Mouse (Mus musculus) mesoderm, embryonic 11.5 days (tissue): ENCODE results near the gene Rpl29.

Experiments used
- DNase-seq: peaks from one replicate; pipeline ENCODE4 v3.0.0-alpha.2; 2012; ENCODE audit warnings: low read depth, low spot score

The Rpl29 gene

DNA sequence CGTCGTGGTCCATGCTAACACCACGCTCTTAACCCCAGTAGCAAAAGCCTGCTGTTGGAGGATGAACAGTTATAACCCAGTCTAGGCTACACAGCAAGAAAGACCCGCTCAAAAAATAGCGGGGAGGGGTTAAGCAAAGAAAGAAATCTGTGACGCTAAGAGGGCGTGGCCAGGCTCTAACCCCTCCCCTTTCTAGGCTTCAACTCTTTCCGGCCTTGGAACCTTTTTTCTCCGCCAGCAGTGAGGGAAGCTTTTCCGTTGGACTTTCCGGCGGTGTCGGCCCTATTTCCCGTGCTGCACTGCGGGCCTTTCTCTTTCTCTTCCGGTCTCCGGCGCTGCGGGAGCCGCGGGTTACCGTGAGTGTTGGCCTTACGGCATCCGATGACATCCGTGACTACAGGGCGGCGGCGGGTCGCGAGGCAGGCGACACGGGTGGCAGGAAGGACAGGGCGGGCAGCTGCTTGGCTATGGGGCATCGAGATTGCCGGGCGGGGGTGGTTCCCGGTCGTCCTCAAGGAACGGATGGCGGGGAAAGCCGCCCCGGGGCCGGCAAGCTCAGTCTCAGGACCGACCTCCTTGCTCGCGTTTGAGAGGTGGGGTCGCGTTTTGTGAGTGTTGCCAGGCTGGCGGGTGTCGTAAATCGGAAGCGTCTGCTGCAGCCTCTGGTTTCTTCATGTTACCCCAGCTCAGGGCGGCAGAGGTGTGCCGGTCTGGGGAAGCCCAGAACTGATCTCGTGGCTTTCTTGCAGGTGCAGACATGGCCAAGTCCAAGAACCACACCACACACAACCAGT is at the start of gene Rpl29:
Gene Rpl29, plus strand, starts transcription at position 234 of the 794 bp plus-strand sequence.
- DNase-seq: peak; percentile 96

DNA sequence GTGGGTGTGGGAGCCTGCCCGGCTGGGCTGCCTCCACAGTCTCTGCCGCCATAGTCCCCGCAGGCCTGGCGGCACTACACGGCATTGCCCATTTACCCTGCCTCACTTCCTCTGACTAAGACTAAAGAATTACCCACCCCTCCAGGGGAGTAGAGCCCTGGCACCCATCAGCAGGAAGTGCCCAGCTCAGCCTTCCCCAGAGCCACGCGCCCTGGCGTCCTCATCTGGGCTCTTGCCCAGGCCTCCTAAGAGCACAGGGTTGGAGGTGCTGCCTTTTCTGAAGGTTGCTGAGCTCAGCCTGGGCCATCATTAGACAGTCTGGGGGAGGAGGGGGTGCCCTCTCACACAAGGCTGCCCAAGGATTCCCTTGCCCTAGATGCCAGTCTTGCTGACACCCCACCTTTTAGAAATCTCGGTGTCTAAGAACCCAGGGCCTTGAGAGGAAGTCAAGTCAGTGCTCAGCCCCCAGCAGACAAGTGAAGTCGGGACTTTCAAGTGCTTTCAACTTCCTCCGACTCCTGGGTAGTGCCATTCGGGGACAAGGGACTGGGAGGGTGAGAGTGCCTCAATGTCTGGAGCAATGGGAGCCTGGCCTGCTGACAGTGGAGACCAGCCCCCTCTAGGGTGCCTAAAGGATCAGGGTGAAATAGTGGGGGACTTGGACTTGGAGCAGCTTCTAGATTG is 42.9 kb upstream of the Rpl29 start:
- no peak for DNase-seq

DNA sequence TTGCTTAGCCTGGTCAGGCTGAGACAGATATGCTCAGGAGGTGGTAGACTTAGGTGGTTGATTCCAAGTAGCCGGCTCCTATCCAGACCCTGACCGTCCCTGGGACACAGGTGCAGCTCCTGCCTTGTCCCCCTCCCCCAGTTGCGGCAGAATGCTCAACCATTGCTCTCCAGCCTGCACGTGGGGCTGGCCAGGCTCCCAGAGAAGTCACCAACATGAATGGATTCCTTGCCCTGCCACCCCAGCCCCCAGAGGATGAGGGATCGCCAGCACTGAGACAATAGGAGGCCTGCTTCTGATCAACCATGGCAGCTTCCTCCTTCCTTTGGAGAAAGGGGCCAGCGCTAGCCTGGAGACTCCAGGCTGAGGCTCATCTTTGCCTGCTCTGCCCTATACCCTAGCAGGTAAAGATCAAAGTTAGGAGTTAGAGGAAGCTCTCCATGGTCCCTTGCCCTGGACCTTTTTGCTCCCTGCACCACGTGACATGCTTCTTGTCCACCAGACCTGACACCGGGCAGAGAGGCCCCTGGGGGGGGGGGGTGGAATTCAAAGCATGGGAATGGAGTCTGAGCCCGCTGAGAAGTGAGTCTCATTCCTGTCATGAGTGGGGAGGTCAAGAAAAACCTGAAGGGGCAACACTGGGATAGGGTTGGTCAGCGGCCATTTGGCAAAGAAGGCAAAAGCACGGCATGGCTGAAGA is 36.3 kb upstream of the Rpl29 start:
- no peak for DNase-seq

DNA sequence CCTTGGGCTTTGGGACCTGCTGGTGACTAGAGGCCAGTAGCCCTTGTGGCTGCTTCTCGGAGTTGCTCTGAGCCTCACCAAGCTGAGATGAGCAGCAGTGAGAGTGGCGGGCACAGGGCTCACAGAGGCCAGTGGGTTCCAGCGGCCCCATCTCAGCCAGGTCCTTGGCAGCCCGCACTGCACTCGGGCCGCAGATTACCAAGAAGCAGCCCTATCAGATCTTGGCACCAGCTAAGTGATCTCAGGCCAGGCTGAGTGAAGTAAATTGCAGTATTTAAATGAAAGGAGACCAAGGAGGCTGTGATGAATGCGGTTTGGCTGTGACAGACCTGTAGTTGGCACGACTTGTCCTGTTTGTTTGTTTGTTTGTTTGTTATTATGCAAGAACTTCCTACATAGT is 35.7 kb upstream of the Rpl29 start:
- DNase-seq: no peak

DNA sequence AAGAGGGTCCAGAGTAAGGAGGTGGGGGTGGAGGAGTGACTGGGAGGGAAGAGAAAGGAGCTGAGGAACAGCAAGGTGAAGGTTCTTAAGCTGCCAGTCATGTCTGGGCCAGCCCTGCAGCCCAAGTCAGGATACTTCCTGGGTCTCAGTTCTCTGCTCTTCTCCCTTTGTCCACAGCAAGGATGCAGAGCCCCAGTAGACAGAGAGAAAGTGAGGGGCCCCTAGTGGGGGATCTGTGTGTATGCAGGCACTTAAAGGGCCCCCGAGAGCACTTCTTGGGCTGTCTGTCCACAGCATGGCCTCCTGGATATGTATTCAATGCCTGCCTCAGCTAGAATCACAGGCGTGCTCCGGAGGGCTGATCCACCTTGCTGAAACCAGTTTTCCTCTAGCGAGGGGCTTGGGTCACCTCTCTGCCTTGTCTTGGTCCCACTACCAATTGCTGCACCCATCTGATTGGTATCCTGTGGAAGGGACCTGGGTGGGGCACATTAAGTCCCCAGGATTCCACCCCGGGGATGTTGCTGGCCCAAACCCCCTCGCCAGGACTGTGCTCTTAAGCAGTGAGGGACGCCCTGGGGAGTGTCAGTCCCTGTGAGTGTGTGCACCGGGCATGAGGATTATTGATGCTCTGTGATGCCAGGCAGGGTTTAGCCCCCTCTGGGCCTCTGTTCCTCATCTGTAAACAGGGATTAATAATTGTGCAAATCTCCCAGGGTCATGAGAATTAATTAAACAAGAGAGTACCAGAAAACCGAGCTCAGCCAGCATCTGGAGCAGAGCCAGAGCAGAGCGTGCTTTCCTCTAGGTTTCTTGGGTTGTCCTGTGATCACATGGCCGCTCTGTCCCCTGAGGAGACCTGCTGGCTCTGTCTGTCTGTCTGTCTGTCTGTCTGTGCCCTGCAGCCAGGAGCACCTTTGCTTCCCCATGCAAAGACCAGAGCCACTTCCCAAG is 34.3 kb upstream of the Rpl29 start:
- DNase-seq: no peak

DNA sequence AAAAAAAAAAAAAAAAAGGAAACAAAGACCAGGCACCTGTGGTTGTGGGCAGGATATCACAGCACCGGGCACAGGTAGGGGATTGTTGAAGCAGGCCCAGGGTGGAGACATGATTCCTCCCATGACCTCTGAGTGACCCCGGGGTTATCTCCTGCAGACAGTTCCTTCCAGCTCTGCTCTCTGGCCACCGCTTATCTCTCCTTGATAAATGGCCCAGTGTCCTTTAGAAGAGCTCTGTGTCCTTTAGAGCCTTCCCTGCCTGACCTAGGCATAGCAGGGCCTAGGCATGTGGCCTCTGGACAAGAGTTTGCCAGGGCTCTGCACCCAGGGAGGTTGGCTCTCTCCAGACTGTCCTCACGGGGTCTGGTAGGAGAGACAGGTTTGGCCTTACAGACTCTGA is 31.5 kb upstream of the Rpl29 start:
- DNase-seq: no peak

DNA sequence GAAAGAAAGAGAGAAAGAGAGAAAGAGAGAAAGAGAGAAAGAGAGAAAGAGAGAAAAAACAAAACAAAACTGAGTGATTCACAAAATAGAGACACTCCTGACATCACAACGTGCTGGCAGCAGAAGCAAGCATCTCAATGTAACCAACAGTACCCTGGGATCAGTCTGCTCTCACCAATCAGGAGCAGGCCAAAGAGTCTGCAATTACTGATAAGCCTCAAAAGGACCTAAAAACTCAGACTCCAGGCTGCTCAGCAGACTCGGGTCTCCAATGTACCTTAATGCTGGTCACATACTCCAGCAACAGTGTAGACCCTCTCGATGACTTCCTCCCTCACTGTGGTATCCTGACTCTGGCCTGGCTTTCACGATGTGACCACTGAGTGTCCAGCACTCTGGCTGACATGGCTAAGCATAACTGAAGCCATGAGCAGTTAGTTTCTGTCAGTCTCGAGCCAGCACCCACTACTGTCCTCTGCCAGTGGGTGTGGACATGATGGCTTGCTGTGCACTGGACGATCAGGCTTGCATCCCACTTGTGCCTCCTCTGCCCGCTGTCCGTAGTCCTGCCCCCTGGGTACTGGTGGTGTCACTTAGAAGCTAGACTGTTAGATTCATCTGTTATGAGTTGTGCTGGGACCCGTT is 30.5 kb upstream of the Rpl29 start:
- no peak for DNase-seq

DNA sequence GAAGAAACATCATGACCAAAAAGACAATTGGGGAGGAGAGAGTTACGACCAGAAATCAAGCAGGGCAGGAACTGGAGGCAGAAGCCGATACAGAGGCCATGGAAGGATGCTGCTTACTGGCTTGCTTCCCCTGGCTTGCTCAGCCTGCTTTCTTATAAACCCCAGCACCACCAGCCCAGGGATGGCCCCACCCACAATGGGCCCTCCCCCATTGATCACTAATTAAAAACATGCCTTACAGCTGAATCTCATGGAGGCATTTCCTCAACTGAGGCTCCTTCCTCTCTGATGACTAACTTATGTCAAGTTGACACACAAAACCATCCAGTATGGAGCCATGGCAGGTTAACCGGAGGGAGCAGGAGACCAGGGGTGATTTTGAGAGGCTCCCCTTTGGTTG is 29.4 kb upstream of the Rpl29 start:
- DNase-seq: no peak

DNA sequence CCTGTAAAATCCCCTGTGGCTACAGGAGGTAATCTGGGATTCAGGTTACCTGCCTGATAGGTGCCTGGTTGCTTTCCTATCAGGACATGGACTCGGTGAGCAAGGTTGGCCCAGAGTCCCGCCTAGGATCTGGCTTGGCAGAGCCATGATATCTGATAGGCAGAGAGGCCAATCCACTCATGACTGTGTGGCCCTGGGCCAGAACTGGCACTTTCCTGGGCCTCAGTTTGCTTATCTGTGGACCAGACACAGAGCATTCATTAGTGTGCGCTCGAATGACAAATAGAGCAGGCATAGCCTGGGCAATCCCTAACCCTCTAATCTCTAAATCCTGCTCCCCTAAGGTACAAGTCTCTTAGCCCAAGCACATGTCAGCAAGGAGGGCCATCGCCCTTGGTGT is 27.1 kb upstream of the Rpl29 start:
- no peak for DNase-seq

DNA sequence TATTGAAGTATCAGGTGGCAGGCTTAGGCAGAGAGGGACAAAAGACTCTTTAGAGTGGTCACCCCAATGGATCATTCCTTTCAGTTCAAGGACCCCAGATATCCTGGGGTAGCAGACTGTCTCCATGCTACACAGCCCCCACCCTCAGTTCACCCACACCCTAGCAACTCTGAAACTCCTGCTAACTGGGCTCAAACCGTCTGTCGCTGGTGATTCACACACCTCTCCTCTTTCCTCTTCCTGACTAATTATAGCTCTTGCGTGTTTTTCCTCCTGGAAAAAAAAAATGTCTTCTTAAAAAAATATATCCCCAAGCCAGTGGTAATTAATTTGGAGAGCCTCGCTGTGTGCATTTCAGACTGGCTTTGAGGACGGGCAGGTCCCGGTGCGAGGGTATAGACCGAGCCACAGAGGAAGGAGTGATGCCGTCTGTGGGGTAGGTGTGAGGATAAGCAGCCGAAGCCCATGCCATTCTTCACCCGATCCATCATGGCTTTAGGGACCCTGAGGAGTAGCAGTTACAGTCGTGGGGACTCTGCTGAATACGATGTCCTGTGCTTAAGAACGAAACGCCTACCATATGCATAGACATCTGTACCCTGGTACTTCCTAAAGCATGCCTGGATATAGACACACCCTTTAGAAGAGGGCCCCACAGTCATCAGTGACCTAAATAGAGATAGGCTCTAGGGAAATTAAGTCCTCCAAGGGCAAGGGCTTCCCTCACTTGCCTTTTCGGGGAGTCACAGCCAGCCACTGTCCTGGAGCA is 26.5 kb upstream of the Rpl29 start:
- DNase-seq: no peak

DNA sequence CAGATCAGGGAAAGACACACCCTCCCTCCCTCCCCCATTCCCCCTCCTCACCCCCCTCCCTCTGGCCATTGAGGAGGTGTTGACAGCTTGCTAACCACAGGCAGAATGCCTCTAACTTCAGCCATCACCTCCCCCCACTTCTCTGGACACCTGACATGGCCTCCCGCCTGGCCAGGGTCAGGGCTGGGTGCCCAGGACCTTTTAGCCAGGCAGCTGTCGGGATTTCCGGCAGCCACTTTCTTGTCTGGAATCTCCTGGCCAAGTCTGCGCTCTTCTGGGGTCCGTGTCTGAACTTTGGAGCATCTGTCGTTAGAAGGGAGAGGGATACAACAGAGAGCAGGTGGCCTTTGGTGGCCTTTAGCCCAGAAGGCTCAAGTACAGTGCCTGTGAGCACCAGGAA is 24.0 kb upstream of the Rpl29 start:
- DNase-seq: no peak

DNA sequence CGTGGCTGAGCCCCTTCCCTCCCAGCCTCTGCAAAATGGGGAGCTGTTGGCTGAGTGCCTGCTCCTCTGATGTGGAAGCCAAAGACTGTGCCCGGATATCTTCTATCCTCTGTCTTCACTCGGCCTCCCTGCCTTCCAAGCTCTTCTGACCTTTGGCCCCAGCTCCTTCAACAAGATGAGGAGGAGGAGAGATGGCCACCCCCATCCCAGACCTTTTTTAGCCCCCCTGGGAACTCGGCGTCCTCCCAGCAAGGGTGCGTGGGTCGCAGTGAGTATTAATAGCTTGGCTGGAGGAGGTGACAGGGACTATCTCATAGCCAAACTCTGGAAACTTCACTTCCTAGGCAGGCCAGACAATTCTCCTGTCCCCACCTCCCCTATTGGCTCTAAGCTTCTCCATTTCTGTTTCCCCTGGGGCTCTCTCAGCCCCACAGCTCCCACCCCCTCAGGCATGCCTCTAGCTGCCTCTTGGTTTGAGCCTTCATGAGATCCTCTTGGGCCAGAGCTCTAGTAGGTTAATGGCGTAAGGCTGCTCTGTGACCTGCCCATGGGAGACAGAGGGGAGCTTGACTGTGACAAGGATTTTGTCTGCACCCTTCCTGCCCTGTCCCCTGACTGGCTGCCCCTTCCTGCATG is 22.7 kb upstream of the Rpl29 start:
- no peak for DNase-seq

DNA sequence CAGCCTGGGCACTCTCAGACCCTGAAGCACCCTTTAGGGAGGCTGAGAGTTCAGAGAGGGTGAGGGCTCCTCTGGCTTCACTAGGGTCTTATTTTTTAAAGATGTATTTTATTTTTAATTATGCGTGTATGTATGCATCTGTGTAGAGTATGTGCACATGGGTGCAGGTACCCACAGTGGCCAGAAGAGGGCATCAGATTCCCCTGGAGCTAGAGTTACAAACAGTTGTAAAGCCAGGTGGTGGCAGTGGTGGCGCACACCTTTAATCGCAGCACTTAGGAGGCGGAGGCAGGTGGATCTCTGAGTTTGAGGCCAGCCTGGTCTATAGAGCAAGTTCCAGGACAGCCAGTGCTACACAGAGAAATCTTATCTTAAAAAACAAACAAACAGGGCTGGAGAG is 20.2 kb upstream of the Rpl29 start:
- DNase-seq: no peak

DNA sequence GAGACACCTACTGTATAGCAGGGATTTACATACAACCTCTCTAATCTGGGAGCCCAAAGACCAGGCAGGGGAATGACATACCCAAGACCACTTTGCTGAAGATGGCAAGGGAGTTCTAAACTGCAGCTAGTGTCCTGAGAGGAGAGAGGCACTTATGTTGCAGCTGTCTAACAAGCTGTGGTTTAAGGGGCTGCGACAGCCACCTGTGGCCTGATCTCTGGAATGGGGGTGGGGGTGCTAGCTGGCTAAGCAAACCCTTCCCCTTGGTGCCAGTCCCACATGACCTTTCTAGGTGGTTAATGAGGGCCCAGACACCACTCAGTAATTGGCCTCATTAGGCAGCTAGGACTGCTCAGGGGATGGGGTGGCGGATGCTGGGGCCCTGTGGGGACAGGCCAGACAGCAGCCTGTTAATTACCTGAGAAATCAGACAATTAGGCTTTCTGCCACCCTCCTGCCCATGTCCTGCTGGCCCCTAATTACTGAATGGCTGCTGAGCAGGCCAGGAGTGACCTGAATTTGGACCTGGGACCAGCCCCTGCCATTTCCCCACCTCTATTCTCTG is 19.1 kb upstream of the Rpl29 start:
- DNase-seq: no peak

DNA sequence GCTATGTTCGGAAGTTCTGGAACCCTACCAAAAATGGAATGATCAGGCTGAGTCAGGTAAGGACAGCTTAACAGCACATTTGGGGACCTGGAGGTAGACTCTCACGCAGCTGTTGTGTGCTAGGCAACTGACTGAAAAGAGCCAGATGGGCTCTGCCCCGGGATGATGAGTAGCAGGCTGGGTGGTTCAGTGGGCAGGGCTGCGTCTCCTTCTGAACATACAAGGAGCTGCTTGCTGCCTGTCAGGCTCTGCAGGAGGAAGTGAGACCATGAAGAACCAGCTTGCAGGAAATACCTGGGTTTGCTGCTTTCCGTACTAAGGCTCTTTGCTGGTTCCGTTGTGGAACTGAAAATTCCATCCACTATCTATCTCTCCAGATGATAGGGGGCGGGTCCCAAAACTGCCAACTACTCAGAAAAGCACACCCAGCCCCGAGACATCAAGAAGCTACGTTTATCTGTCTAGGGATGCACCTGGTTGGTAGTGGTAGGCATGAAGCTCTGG is 18.1 kb upstream of the Rpl29 start:
- DNase-seq: no peak

DNA sequence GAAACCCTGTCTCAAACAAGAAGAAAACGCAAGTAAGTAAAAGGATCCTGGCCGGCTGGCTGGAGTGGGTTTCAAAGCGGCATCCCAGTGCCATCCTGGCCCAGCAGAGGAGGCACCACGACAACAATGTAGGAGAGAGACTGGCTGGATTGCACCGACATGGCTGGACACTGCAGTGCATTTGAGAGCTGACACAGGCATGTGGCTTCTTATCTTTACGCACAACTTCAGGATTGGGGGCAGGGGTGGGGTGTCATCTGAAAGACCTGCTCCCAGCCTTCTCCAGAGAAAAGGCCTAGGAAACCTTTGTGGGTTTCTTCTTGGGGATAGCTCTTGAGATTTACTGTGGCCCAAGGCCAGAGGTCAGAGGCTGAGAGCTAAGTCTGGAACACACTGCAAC is 17.5 kb upstream of the Rpl29 start:
- DNase-seq: no peak

DNA sequence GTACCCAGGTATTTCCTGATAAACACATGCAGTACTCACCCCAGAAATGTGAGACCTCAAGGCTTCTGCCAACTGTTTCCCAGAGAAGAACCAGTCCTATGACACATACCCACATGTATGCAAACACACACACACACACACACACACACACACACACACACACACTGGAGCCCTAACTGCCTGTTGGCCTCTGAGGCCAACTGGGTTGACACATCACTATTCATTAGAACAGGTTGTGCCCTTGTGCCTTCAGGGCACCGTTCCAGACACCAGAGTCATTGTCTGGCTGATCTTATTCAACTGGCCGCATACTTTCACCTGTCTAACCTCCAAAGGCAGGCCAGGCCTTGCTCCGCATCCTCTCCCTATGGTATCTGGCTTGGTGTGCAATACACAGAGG is 17.0 kb upstream of the Rpl29 start:
- DNase-seq: no peak

DNA sequence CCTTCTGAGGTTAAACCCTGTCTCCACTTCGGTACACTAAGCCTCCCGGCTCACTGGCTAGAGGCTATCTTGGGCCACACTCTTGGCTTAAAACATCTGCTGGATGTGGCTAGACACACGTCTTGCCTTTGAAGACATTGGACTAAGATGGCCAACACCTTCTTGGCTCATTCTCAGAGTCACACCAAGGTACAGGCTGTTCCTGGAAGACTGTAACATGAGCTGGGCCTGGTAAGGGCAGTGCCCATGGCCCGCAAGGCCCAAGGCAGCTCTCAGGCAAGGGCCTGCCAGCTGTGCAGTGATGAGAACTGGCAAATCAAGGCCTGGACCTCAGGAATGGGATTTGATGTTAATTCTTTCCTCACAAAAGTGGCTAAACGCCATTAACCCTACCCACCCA is 15.6 kb upstream of the Rpl29 start:
- DNase-seq: no peak

DNA sequence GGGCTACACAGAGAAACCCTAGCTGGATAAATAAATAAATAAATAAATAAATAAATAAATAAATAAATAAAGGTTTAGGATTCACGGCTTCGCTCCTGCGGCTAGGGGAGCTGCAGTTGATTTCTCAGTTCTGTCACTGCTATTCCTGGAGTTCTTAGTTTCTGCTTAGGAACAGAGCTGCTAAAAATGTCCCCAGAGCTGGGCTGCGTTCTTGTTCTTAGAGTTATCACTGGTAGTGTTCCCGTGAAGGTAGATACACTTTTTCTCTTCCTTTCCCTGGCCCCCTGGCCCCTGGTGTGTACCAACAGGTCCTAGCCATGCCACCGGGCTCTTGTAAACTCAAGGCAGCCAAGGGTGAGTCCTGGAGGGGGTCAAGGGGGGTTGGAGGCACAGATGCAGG is 12.4 kb upstream of the Rpl29 start:
- DNase-seq: no peak
